Mouse (Mus musculus): ENCODE data around the gene Rpl10. TPM values are rescaled to one million over a fixed set of nuclear protein-coding genes. Genes with fewer than 3 reads are reported as not detected.

Rpl10 gene
- polyA plus RNA-seq, 1 experiment: 1,552 TPM

- 7% methylated on average over 59 of the region's 59 CpGs for WGBS
- peak; percentile 87 for DNase-seq
- no peaks in the 10 kb centered on the region for H3K27me3 ChIP-seq (ENCODE audit: control insufficient read depth, insufficient read depth, low read length)
- peaks cover 11% of the 10 kb centered on the region; the same call in 1 of the 2 replicates for H3K36me3 ChIP-seq (ENCODE audit: control insufficient read depth, insufficient read depth, low read length)
- H3K4me3 ChIP-seq (ENCODE audit: control insufficient read depth, insufficient read depth, low read length): peak within 1 kb of the TSS; percentile 93
- TF ChIP-seq CTCF (IDR thresholded peaks at IDR 0.05; ENCODE audit: borderline replicate concordance, control insufficient read depth, extremely low read depth, insufficient read depth, low read length, poor library complexity) (no peak), POLR2A (IDR thresholded peaks at IDR 0.05; ENCODE audit: control insufficient read depth, extremely low read depth, insufficient read depth, low read length, poor library complexity) (no peak)
- peak within 1 kb of the TSS; percentile 85 for H3K27ac ChIP-seq (ENCODE audit: control insufficient read depth, insufficient read depth, low read length)
- H3K4me1 ChIP-seq (replicated peaks; ENCODE audit: control insufficient read depth, insufficient read depth, low read length): peaks cover 15% of the 10 kb centered on the region
These were observed 42.2 kb downstream of the Rpl10 start, which contains the start of gene Fam50a for GRCm38 (mm10) chrX:74312540-74313464. Gene Fam50a (plus strand): TSS chrX:74313033.

Other genes starting within 250 kb of the Rpl10 start
- 166 and 182 TPM in 2 replicates for gene Irak1, start 246.9 kb upstream of the Rpl10 start, polyA plus RNA-seq (2012; rRNA removed)
- not detected in 2 replicates for gene Opn1mw, start 143.3 kb upstream of the Rpl10 start, polyA plus RNA-seq (2012; rRNA removed)
- 13.7 and 14.1 TPM in 2 replicates for gene Mecp2, start 135.4 kb upstream of the Rpl10 start, polyA plus RNA-seq (2012; rRNA removed)
- gene Tex28, start 103.0 kb upstream of the Rpl10 start, polyA plus RNA-seq (2012; rRNA removed): 0.07 TPM in 1 of 2 replicates, not detected in the other
- 0.12 TPM in 1 of 2 replicates, not detected in the other for gene Tktl1, start 93.6 kb upstream of the Rpl10 start, polyA plus RNA-seq (2012; rRNA removed)
- 476 and 498 TPM in 2 replicates for gene Flna, start 21.0 kb upstream of the Rpl10 start, polyA plus RNA-seq (2012; rRNA removed)
- 97.7 and 111 TPM in 2 replicates for gene Emd, start 16.1 kb upstream of the Rpl10 start, polyA plus RNA-seq (2012; rRNA removed)
- 94.6 and 111 TPM in 2 replicates for gene Taz, start 11.1 kb downstream of the Rpl10 start, polyA plus RNA-seq (2012; rRNA removed)
- gene Dnase1l1, start 11.5 kb downstream of the Rpl10 start, polyA plus RNA-seq (2012; rRNA removed): 10.3 and 15.0 TPM in 2 replicates
- gene Atp6ap1, start 26.3 kb downstream of the Rpl10 start, polyA plus RNA-seq (2012; rRNA removed): 289 and 373 TPM in 2 replicates
- gene Gdi1, start 34.2 kb downstream of the Rpl10 start, polyA plus RNA-seq (2012; rRNA removed): 370 and 445 TPM in 2 replicates
- gene Fam50a, start 42.2 kb downstream of the Rpl10 start, polyA plus RNA-seq (2012; rRNA removed): 13.6 and 16.4 TPM in 2 replicates
- 15.4 and 17.6 TPM in 2 replicates for gene Plxna3, start 58.3 kb downstream of the Rpl10 start, polyA plus RNA-seq (2012; rRNA removed)
- gene Lage3, start 82.8 kb downstream of the Rpl10 start, polyA plus RNA-seq (2012; rRNA removed): 56.5 and 63.6 TPM in 2 replicates
- gene Ubl4a, start 102.4 kb downstream of the Rpl10 start, polyA plus RNA-seq (2012; rRNA removed): 52.7 and 53.8 TPM in 2 replicates
- gene Slc10a3, start 102.5 kb downstream of the Rpl10 start, polyA plus RNA-seq (2012; rRNA removed): 27.8 and 29.1 TPM in 2 replicates
- gene Fam3a, start 122.5 kb downstream of the Rpl10 start, polyA plus RNA-seq (2012; rRNA removed): 45.1 and 46.0 TPM in 2 replicates
- gene Ikbkg, start 122.5 kb downstream of the Rpl10 start, polyA plus RNA-seq (2012; rRNA removed): 20.4 and 22.5 TPM in 2 replicates
- gene G6pdx, start 158.4 kb downstream of the Rpl10 start, polyA plus RNA-seq (2012; rRNA removed): 36.0 and 40.2 TPM in 2 replicates
- gene Gm6880, start 210.6 kb downstream of the Rpl10 start, polyA plus RNA-seq (2012; rRNA removed): not detected in 2 replicates